Mouse (Mus musculus) hindbrain, embryonic 13.5 days (tissue): ENCODE results near the gene Gm49416. TPM values are rescaled to one million over a fixed set of nuclear protein-coding genes. Genes with fewer than 3 reads are reported as not detected.
"Not testable (repeated sequence)": the region's sequence is repeated elsewhere in the genome, so short reads cannot be mapped to it uniquely, and the experiment has no call there.

ENCODE experiments used
- ATAC-seq: fragments of 200-750 bp; cut with Nextera tagmentation; 2 replicates; pipeline ENCODE4 v1.8.0; 2017; ENCODE audit warnings: moderate TSS enrichment; ENCODE audit not compliant: low FRiP score
- H3K27ac ChIP-seq: fragments of 300-500 bp; sonication (generic); 2 replicates; pipeline ENCODE4 v1.5.1; 2015; ENCODE audit warnings: inconsistent platforms, mild to moderate bottlenecking, moderate library complexity
- H3K27me3 ChIP-seq: fragments of 300-500 bp; sonication (generic); 2 replicates; pipeline ENCODE4 v1.6.1; 2015; ENCODE audit warnings: mild to moderate bottlenecking, inconsistent platforms
- H3K36me3 ChIP-seq: fragments of 300-500 bp; sonication (generic); 2 replicates; pipeline ENCODE4 v1.6.1; 2015; ENCODE audit warnings: mild to moderate bottlenecking, inconsistent platforms
- H3K4me1 ChIP-seq: fragments of 300-500 bp; sonication (generic); replicated peaks from 2 replicates; pipeline ENCODE4 v1.6.1; 2015; ENCODE audit warnings: inconsistent platforms
- H3K4me2 ChIP-seq: fragments of 300-500 bp; sonication (generic); 2 replicates; pipeline ENCODE4 v1.6.1; 2015; ENCODE audit warnings: inconsistent platforms, mild to moderate bottlenecking, moderate library complexity
- H3K4me3 ChIP-seq: fragments of 300-500 bp; sonication (generic); 2 replicates; pipeline ENCODE4 v1.5.1; 2015; ENCODE audit warnings: mild to moderate bottlenecking, inconsistent platforms
- H3K9ac ChIP-seq: fragments of 300-500 bp; sonication (generic); 2 replicates; pipeline ENCODE4 v1.6.1; 2015; ENCODE audit warnings: mild to moderate bottlenecking, inconsistent platforms
- H3K9me3 ChIP-seq: fragments of 300-500 bp; sonication (generic); 2 replicates; pipeline ENCODE4 v1.6.1; 2016; ENCODE audit warnings: inconsistent platforms
- WGBS: fragments of 180-500 bp; shearing (Covaris S2); methylation state at CpG from one replicate; pipeline ENCODE4 v1.1.7; 2015; 5-methylcytosine and 5-hydroxymethylcytosine counted together
- polyA plus RNA-seq: library from polyadenylated mRNA; unstranded; fragments of >200 nt; fragmentation: Nextera tagmentation; extraction: Ambion mirVana; gene quantifications from 2 replicates; pipeline ENCODE4 v1.2.1, GENCODE M21; 2015

Gene Gm49416
- polyA plus RNA-seq, 1 experiment from 2014 or later = not detected

GRCm38 (mm10) chr19:8886916-8887584, 1.7 kb upstream of the Gm49416 start:
- H3K9me3 ChIP-seq = no peaks in the 10 kb centered on the region
- H3K27ac ChIP-seq = no peak overlapping the region
- peaks cover 16% of the 10 kb centered on the region for H3K4me1 ChIP-seq
- H3K27me3 ChIP-seq = no peaks in the 10 kb centered on the region
- H3K36me3 ChIP-seq = peaks cover 7% of the 10 kb centered on the region; the same call in 1 of the 2 replicates
- no peak for ATAC-seq
- WGBS = 50% methylated on average over 1 of the region's 1 CpGs
- H3K4me2 ChIP-seq = 0 out of 2 replicates have a peak overlapping the region, but pooled peaks have one; percentile 76
- H3K4me3 ChIP-seq = no peak overlapping the region
- H3K9ac ChIP-seq = no peak overlapping the region

GRCm38 (mm10) chr19:8887585-8888463, 902 bp upstream of the Gm49416 start:
- Histone ChIP-seq H3K9ac (peak overlapping the region; percentile 81), H3K4me3 (peak overlapping the region; percentile 62), H3K9me3 (no peaks in the 10 kb centered on the region), H3K4me2 (peak overlapping the region; percentile 76), H3K27me3 (no peaks in the 10 kb centered on the region), H3K36me3 (peaks cover 7% of the 10 kb centered on the region; the same call in 1 of the 2 replicates), H3K27ac (peak overlapping the region; percentile 86), H3K4me1 (peaks cover 19% of the 10 kb centered on the region)
- no peak for ATAC-seq
- 17% methylated on average over 19 of the region's 19 CpGs for WGBS

- H3K27ac ChIP-seq = peak within 1 kb of the TSS; percentile 89
- peak; percentile 34 for ATAC-seq
- H3K4me1 ChIP-seq = peaks cover 48% of the 10 kb centered on the region
- peak within 1 kb of the TSS; percentile 96 for H3K4me2 ChIP-seq
- H3K4me3 ChIP-seq = peak within 1 kb of the TSS; percentile 79
- H3K9me3 ChIP-seq = no peaks in the 10 kb centered on the region
- H3K27me3 ChIP-seq = no peaks in the 10 kb centered on the region
- WGBS = 2% methylated on average over 54 of the region's 54 CpGs
- peak within 1 kb of the TSS; percentile 91 for H3K9ac ChIP-seq
- H3K36me3 ChIP-seq = peaks cover 31% of the 10 kb centered on the region
These were observed 4.4 kb downstream of the Gm49416 start, which contains the start of gene Ints5 for GRCm38 (mm10) chr19:8892829-8893766. Gene Ints5 (plus strand): TSS chr19:8893005.

- no peak for ATAC-seq
These were observed 6.8 kb downstream of the Gm49416 start for GRCm38 (mm10) chr19:8895397-8895960.

GRCm38 (mm10) chr19:8896231-8896630, 7.5 kb downstream of the Gm49416 start:
- Histone ChIP-seq H3K36me3 (peaks cover 24% of the 10 kb centered on the region), H3K4me1 (peaks cover 54% of the 10 kb centered on the region), H3K9ac (peak overlapping the region; percentile 77; the same call in 1 of the 2 replicates)
- H3K9me3 ChIP-seq, H3K27ac ChIP-seq, ATAC-seq, H3K27me3 ChIP-seq, H3K4me3 ChIP-seq, H3K4me2 ChIP-seq: not testable (repeated sequence)
- WGBS = 93% methylated on average over 5 of the region's 5 CpGs

More at GRCm38 (mm10) chr19:8895397-8895960, 6.8 kb downstream of the Gm49416 start:
- Histone ChIP-seq H3K9me3 (no peaks in the 10 kb centered on the region), H3K4me3 (no peak overlapping the region), H3K9ac (0 out of 2 replicates have a peak overlapping the region, but pooled peaks have one; percentile 77), H3K4me2 (no peak overlapping the region), H3K27me3 (no peaks in the 10 kb centered on the region), H3K27ac (no peak overlapping the region), H3K36me3 (peaks cover 31% of the 10 kb centered on the region), H3K4me1 (peaks cover 53% of the 10 kb centered on the region)
- WGBS = 95% methylated on average over 9 of the region's 9 CpGs

- H3K4me1 ChIP-seq = peaks cover 56% of the 10 kb centered on the region
- ATAC-seq = peak; percentile 72
- H3K36me3 ChIP-seq = peaks cover 29% of the 10 kb centered on the region
- not testable (repeated sequence) for H3K27me3 ChIP-seq, H3K9me3 ChIP-seq
- H3K4me3 ChIP-seq = peak overlapping the region; percentile 94
- peak overlapping the region; percentile 85 for H3K27ac ChIP-seq
- 22% methylated on average over 21 of the region's 21 CpGs for WGBS
- H3K4me2 ChIP-seq = peak overlapping the region; percentile 90
- H3K9ac ChIP-seq = peak overlapping the region; percentile 77
These were observed 8.6 kb downstream of the Gm49416 start for GRCm38 (mm10) chr19:8897211-8897864.

- ATAC-seq = peak; percentile 98
These were observed 9.3 kb downstream of the Gm49416 start, which contains the start of gene Ganab for GRCm38 (mm10) chr19:8897865-8898495. Gene Ganab (plus strand): TSS chr19:8898071.

GRCm38 (mm10) chr19:8898576-8898975, 9.8 kb downstream of the Gm49416 start:
- no peaks in the 10 kb centered on the region for H3K9me3 ChIP-seq
- peaks cover 40% of the 10 kb centered on the region for H3K36me3 ChIP-seq
- H3K27ac ChIP-seq = peak overlapping the region; percentile 90
- H3K9ac ChIP-seq = peak overlapping the region; percentile 93
- H3K4me1 ChIP-seq = peaks cover 49% of the 10 kb centered on the region
- no peaks in the 10 kb centered on the region for H3K27me3 ChIP-seq
- H3K4me2 ChIP-seq = peak overlapping the region; percentile 90
- no peak for ATAC-seq
- WGBS = 15% methylated on average over 13 of the region's 13 CpGs
- H3K4me3 ChIP-seq = peak overlapping the region; percentile 94

More at GRCm38 (mm10) chr19:8897865-8898495, 9.3 kb downstream of the Gm49416 start, which contains the start of gene Ganab:
- no peaks in the 10 kb centered on the region for H3K9me3 ChIP-seq
- peak within 1 kb of the TSS; percentile 90 for H3K27ac ChIP-seq
- H3K4me3 ChIP-seq = peak within 1 kb of the TSS; percentile 94
- WGBS = under 1% methylated on average over 53 of the region's 53 CpGs
- H3K27me3 ChIP-seq = no peaks in the 10 kb centered on the region
- peaks cover 54% of the 10 kb centered on the region for H3K4me1 ChIP-seq
- H3K36me3 ChIP-seq = peaks cover 34% of the 10 kb centered on the region
- peak within 1 kb of the TSS; percentile 93 for H3K9ac ChIP-seq
- H3K4me2 ChIP-seq = peak within 1 kb of the TSS; percentile 90

- H3K27ac ChIP-seq = no peak overlapping the region
- peak overlapping the region; percentile 90 for H3K4me2 ChIP-seq
- peak overlapping the region; percentile 94 for H3K4me3 ChIP-seq
- H3K4me1 ChIP-seq = peaks cover 44% of the 10 kb centered on the region
- peak overlapping the region; percentile 93 for H3K9ac ChIP-seq
- no peaks in the 10 kb centered on the region for H3K9me3 ChIP-seq
- WGBS = 65% methylated on average over 3 of the region's 3 CpGs
- peaks cover 44% of the 10 kb centered on the region for H3K36me3 ChIP-seq
- H3K27me3 ChIP-seq = no peaks in the 10 kb centered on the region
- ATAC-seq = no peak
These were observed 10.4 kb downstream of the Gm49416 start for GRCm38 (mm10) chr19:8899079-8899478.

- Histone ChIP-seq H3K9me3 (no peaks in the 10 kb centered on the region), H3K4me2 (no peak overlapping the region), H3K4me1 (peaks cover 18% of the 10 kb centered on the region), H3K9ac (no peak overlapping the region), H3K36me3 (peaks cover 60% of the 10 kb centered on the region), H3K4me3 (no peak overlapping the region), H3K27ac (no peak overlapping the region), H3K27me3 (no peaks in the 10 kb centered on the region)
- WGBS = 95% methylated on average over 5 of the region's 5 CpGs
- ATAC-seq = no peak
These were observed 14.7 kb downstream of the Gm49416 start for GRCm38 (mm10) chr19:8903412-8903811.
